Mouse (Mus musculus) kidney, adult 2 months (tissue): ENCODE data around the gene Upk3b.

Experiments
- CTCF ChIP-seq: fragments of 200-500 bp; conservative IDR thresholded peaks from 2 replicates; pipeline ENCODE4 v1.5.1; 2011; ENCODE audit warnings: low read depth, mild to moderate bottlenecking, control low read depth, low read length, moderate library complexity, mixed read lengths; ENCODE audit not compliant: insufficient read depth, insufficient read length
- POLR2A ChIP-seq: fragments of 200-500 bp; IDR thresholded peaks from one replicate; pipeline ENCODE4 v1.6.1; 2011; ENCODE audit warnings: low read depth, low read length, control low read depth

DNA sequence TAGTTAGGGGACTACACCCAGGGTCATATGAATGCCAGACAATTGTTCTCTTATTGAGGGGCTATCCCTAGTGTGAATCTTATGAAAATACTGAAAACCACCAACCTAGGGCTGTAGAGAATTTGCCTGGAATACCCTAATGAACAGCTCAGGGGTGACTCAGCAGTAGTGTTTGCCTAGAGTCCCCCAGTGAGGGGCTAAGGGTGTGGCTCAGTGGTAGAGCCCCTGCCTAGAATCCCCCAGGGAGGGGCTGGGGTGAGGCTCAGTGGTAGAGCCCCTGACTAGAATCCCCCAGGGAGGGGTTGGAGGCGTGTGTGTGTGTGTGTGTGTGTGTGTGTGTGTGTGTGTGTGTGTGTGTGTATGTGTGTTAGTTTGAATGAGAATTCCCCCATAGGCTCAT lies 1.6 kb upstream of the Upk3b start:
- TF ChIP-seq POLR2A: no peak
- TF ChIP-seq CTCF: no peak
